Mouse (Mus musculus) ES-E14 (cell line): ENCODE measurements around the gene Irf2bp2.

Experiments used
- CHD2 ChIP-seq: IDR thresholded peaks from 2 replicates; pipeline ENCODE4 v1.6.1; 2014; ENCODE audit warnings: mild to moderate bottlenecking, low read depth, low read length, inconsistent platforms
- HCFC1 ChIP-seq: IDR thresholded peaks from 2 replicates; pipeline ENCODE4 v1.6.1; 2012; ENCODE audit warnings: low read length, inconsistent platforms, borderline replicate concordance; ENCODE audit not compliant: insufficient read depth
- MAFK ChIP-seq: IDR thresholded peaks from 2 replicates; pipeline ENCODE4 v1.6.1; 2014; ENCODE audit warnings: mild to moderate bottlenecking, low read depth, low read length, inconsistent platforms; ENCODE audit not compliant: insufficient read depth
- ZC3H11A ChIP-seq: IDR thresholded peaks from 2 replicates; pipeline ENCODE4 v1.6.1; 2012; ENCODE audit warnings: low read depth, mild to moderate bottlenecking, inconsistent platforms, low read length, borderline replicate concordance
- ZNF384 ChIP-seq: IDR thresholded peaks from 2 replicates; pipeline ENCODE4 v1.6.1; 2012; ENCODE audit warnings: low read depth, low read length, inconsistent platforms

GRCm38 (mm10) chr8:126588636-126589506 is 4.9 kb downstream of the Irf2bp2 start:
- TF ChIP-seq ZNF384 (no peak), CHD2 (no peak), ZC3H11A (no peak), MAFK (no peak), HCFC1 (no peak)
